Comparison of ENCODE assay signal across 14 mouse cellular contexts in the genomic region with DNA sequence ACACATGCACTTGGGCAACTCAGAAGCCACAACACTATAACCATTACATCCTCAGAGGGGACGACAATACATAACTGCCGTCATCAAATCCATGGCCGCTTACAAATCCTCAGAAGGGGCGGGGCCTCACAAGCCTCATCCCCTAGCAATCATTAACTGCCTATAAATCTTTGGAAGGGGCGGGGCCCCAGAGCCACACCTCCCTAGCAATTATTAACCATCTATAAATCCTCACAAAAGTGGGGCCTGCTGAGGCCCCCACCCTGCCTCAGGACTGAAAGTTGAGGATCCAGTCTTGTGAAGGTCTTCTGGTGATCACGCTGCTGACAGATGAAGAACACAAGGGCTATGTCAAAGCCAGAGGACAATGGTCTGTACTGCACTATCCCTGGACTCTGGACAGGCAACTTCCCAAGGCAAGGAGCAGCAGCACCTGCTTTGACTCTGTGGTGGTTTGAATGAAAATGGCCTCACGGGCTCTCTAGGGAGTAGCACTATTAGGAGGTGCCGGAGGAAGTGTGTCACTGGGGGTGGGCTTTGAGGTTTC. TPM values are rescaled to one million over a fixed set of nuclear protein-coding genes. Genes with fewer than 3 reads are reported as not detected.
DNase-seq lines count a peak whose midpoint lies in the region; ATAC-seq and TF ChIP-seq lines count a peak whose summit lies in the region.
"Had no signal": no experiment of that assay in that cellular context is flagged by ENCODE, and none has a peak within 500 bp of the region (broad histone marks: within the 10 kb centered on the region; RNA-seq: fewer than 3 reads in every experiment).

No protein-coding gene starts in this region.

- H3K9ac ChIP-seq in kidney, embryonic 15.5 days = no peak overlapping the region
- H3K9ac ChIP-seq in neural tube, embryonic 13.5 days = no peak overlapping the region
- H3K9ac ChIP-seq in stomach, postnatal 0 days (ENCODE audit: low read length) = no peak overlapping the region
- H3K9ac ChIP-seq: heart, embryonic 13.5 days; liver, embryonic 14.5 days had no signal

- H3K4me1 ChIP-seq in kidney, embryonic 15.5 days = peaks cover 25% of the 10 kb centered on the region
- no peaks in the 10 kb centered on the region for H3K4me1 ChIP-seq in neural tube, embryonic 13.5 days (replicated peaks)
- H3K4me1 ChIP-seq in stomach, postnatal 0 days (replicated peaks; ENCODE audit: control insufficient read depth, insufficient read depth) = no peaks in the 10 kb centered on the region

- no peak overlapping the region for H3K4me2 ChIP-seq in kidney, embryonic 15.5 days
- no peak overlapping the region for H3K4me2 ChIP-seq in neural tube, embryonic 13.5 days
- H3K4me2 ChIP-seq in stomach, postnatal 0 days (replicated peaks; ENCODE audit: low read depth) = no peak overlapping the region
- H3K4me2 ChIP-seq: heart, embryonic 13.5 days had no signal

- peak; percentile 43; the same call in 1 of the 2 replicates for ATAC-seq in kidney, embryonic 15.5 days (replicated peaks; ENCODE audit: low FRiP score)
- no peak for ATAC-seq in neural tube, embryonic 13.5 days (ENCODE audit: low read depth)
- ATAC-seq in stomach, postnatal 0 days (ENCODE audit: low FRiP score, low TSS enrichment) = peak; percentile 50; the same call in 1 of the 2 replicates

- no peaks in the 10 kb centered on the region for H3K9me3 ChIP-seq in kidney, embryonic 15.5 days (replicated peaks)
- no peaks in the 10 kb centered on the region for H3K9me3 ChIP-seq in neural tube, embryonic 13.5 days
- H3K9me3 ChIP-seq in stomach, postnatal 0 days (ENCODE audit: control insufficient read depth, low read length) = no peaks in the 10 kb centered on the region
- H3K9me3 ChIP-seq: heart, embryonic 13.5 days had no signal

- no peaks in the 10 kb centered on the region for H3K36me3 ChIP-seq in kidney, embryonic 15.5 days
- no peaks in the 10 kb centered on the region for H3K36me3 ChIP-seq in neural tube, embryonic 13.5 days
- no peaks in the 10 kb centered on the region for H3K36me3 ChIP-seq in stomach, postnatal 0 days (ENCODE audit: control insufficient read depth, insufficient read depth, low read length)
- H3K36me3 ChIP-seq: heart, embryonic 13.5 days had no signal

- 86% methylated on average over 8 of the region's 8 CpGs for WGBS in kidney, embryonic 15.5 days
- 73% methylated on average over 8 of the region's 8 CpGs for WGBS in neural tube, embryonic 13.5 days
- 60% methylated on average over 8 of the region's 8 CpGs for WGBS in stomach, postnatal 0 days

- no peak for TF ChIP-seq CTCF in stomach, postnatal 0 days (IDR thresholded peaks at IDR 0.05; ENCODE audit: low read depth)

- no peaks in the 10 kb centered on the region for H3K27me3 ChIP-seq in kidney, embryonic 15.5 days
- no peaks in the 10 kb centered on the region for H3K27me3 ChIP-seq in neural tube, embryonic 13.5 days
- no peaks in the 10 kb centered on the region for H3K27me3 ChIP-seq in stomach, postnatal 0 days (ENCODE audit: control insufficient read depth, insufficient read depth, low read length)

- no peak for TF ChIP-seq EP300 in stomach, postnatal 0 days (optimal IDR thresholded peaks at IDR 0.05)

- intact Hi-C loops in gastrocnemius, postnatal 36 days (cut with DNase I) = no loop called here

- H3K4me3 ChIP-seq in kidney, embryonic 15.5 days (replicated peaks) = no peak overlapping the region
- no peak overlapping the region for H3K4me3 ChIP-seq in neural tube, embryonic 13.5 days
- H3K4me3 ChIP-seq in stomach, postnatal 0 days (ENCODE audit: low read depth, low read length) = no peak overlapping the region
- H3K4me3 ChIP-seq: heart, embryonic 13.5 days had no signal

- DNase-seq in cerebellum, adult 9-11 months = peak; percentile 73
- no peak for DNase-seq in cerebellum, adult 18-20 months
- no peak for DNase-seq in kidney, postnatal 14 days
- DNase-seq in neural tube, embryonic 10.5 days (ENCODE audit: extremely low spot score, low spot score) = no peak
- DNase-seq in stomach, postnatal 0 days (ENCODE audit: low spot score) = no peak
- DNase-seq in gastrocnemius, postnatal 36 days = no peak
- DNase-seq: gastrocnemius, postnatal 25 days; kidney, postnatal 36 days had no signal

- H3K27ac ChIP-seq in kidney, embryonic 15.5 days = no peak overlapping the region
- peak overlapping the region; percentile 49; the same call in 1 of the 2 replicates for H3K27ac ChIP-seq in neural tube, embryonic 13.5 days (replicated peaks)
- H3K27ac ChIP-seq in stomach, postnatal 0 days (replicated peaks) = no peak overlapping the region
- H3K27ac ChIP-seq: heart, embryonic 13.5 days; liver, embryonic 14.5 days had no signal

RNA-seq across cellular contexts. Expression of a gene that starts 10.8 kb away (rescaled TPM):
- 21.2 and 22.7 TPM in 2 replicates for polyA plus RNA-seq in kidney, embryonic 15.5 days (2015; fragmentation: Nextera tagmentation; extraction: Ambion mirVana)
- 183 and 196 TPM in 2 replicates for polyA plus RNA-seq in neural tube, embryonic 13.5 days (2015; fragmentation: Nextera tagmentation; extraction: Ambion mirVana)
- 9.6 and 10.6 TPM in 2 replicates for polyA plus RNA-seq in stomach, postnatal 0 days (2015; fragmentation: Nextera tagmentation; extraction: Ambion mirVana)
- 1 to 10 TPM; 1.2 to 1.5 TPM for total RNA-seq in gastrocnemius, postnatal 36 days (2021)
- total RNA-seq: common myeloid progenitor, adult 5-6 weeks; hematopoietic stem cell, adult 5-6 weeks had no signal

RNA-seq across cellular contexts. Expression of a gene that starts 11.0 kb away (rescaled TPM):
- polyA plus RNA-seq in kidney, embryonic 15.5 days (2015; fragmentation: Nextera tagmentation; extraction: Ambion mirVana) = 8.7 and 10.4 TPM in 2 replicates
- polyA plus RNA-seq in neural tube, embryonic 13.5 days (2015; fragmentation: Nextera tagmentation; extraction: Ambion mirVana) = 4.6 and 4.8 TPM in 2 replicates
- polyA plus RNA-seq in stomach, postnatal 0 days (2015; fragmentation: Nextera tagmentation; extraction: Ambion mirVana) = 1.9 and 2.3 TPM in 2 replicates
- total RNA-seq in gastrocnemius, postnatal 36 days (2021) = 10 to 100 TPM; 13.5 to 14.4 TPM
